Mouse (Mus musculus) CH12F3 (cell line): ENCODE measurements around the gene Orai1.

Experiments
- in situ Hi-C: fragments of 300-500 bp; cut with MboI; formaldehyde crosslinking; loops from 2 replicates; pipeline ENCODE4 v1.14.3; 2020; ENCODE audit warnings: low sequenced_read_pairs

Orai1 gene

DNA sequence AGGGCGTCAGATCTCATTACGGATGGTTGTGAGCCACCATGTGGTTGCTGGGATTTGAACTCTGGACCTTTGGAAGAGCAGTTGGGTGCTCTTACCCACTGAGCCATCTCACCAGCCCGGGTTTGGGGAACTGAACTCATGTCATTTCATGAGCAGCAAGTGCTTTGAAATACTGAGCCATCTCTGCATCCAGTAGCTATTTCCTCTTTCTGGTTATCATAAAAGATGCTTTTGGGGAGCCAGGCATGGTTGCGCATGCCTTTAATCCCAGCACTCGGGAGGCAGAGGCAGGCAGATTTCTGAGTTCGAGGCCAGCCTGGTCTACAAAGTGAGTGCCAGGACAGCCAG is 46.5 kb downstream of the Orai1 start:
- in situ Hi-C loops = loop anchor here (10.0 kb wide), 1 partner anchor 113 kb away; no protein-coding TSS in a partner anchor

DNA sequence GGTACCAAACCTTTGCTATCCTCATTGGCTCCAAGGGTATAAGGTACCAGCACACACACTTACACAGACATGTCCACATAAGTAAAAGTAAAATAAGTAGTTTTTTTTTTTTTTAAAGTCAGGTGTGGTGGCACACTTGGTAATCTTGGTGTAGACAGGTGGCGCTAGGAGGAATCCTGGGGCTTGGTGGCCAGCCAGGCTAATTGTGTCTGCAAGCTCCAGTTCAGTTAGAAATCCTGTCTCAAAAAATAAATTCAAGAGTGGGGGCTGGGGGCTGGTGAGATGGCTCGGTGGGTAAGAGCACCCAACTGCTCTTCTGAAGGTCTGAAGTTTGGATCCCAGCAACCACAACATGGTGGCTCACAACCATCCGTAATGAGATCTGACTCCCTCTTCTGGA is 48.3 kb downstream of the Orai1 start:
- in situ Hi-C loops = loop anchor here (10.0 kb wide), 1 partner anchor 112 kb away; no protein-coding TSS in a partner anchor

DNA sequence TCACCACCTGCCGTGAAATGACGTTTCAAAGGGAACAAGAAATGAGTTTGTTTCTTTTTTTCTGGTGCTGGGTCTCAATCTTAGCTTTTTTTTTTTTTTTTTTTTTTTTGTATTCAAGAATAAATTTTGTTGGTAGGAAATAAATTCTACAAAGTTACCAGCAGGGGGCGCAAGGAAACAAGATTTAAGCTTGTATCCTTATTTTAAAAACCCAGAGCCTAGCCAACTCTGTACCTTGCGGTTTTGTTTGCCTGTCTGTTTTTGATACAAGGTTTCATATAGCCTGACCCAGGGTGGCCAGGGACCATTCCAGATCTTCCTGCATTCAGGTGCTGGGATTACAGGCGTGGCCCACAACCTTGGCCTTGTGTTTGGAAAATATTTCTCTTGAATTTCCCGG is 49.3 kb downstream of the Orai1 start:
- in situ Hi-C loops = loop anchor here (10.0 kb wide), 1 partner anchor 111 kb away; no protein-coding TSS in a partner anchor

DNA sequence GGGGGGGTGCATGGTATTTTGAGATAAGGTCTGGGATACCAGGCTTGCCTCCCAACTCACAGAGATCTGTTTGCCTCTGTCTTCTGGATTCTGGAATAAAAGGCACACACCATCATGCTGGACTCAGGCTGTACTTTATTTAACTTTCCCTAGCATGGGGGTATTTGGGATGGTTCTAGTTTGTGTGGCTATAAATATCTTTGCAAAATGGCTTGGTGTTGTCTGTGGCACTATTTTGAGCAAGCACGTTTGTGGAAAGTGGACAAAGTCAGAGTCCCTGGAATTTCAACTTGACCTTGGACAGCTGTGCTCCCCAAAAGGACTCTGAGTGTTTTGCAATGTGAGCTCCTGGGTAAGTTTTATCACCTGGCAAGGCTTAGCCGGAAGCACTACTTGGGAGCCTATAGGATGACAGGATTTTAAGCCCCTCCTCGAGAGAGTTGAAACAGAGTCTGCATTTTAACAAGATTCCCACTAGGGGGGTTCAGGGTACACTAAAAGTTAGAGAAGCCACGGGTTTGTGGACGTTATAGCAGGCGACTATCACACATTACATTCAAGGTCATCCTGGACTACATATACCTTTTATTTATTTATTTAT is 52.6 kb downstream of the Orai1 start:
- in situ Hi-C loops = loop anchor here (10.0 kb wide), 1 partner anchor 107 kb away; no protein-coding TSS in a partner anchor

DNA sequence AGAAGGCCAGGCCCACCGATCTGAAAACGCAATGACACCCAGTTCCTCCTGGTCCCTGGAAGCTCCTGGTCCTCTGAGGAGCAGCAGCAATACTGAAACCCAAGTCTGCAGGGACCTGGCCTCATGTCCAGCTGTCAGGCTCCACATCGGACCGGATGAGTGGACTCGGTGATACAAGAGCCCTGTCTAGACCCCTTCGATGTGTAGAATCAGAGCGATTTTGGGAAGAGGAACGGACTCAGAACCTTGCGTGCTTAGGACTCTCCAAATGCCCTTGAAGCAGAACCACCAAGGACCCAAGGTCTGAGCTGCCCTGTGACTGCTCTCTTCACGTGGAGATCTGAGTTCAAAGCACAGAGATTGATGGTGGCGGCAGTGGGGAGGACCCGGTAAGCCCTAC is 53.2 kb downstream of the Orai1 start, which contains the start of gene Tmem120b:
TSS of gene Tmem120b (plus strand) at position 301 of the 400 bp plus-strand sequence.
- in situ Hi-C loops = loop anchor here (10.0 kb wide), 1 partner anchor 107 kb away; no protein-coding TSS in a partner anchor

DNA sequence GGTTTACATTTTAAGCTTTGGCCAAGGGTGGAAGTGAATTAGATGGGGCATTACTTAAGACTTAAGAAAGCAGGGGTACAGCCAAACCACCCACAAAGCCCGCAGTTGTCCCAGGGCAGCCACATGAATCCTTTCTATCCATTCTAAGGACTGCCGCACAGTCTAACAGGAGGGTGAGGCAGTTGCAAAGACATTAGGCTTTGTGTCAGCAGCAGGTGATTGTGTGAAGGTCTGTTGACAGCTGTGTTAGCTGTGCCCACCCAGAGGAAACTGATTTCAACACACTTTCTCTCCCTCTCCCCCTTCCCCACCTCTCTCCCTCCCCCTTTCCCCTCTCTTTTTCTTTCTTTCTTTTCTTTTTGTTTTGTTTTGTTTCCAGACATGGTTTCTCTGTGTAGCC is 53.8 kb downstream of the Orai1 start:
- in situ Hi-C loops = loop anchor here (10.0 kb wide), 1 partner anchor 106 kb away; no protein-coding TSS in a partner anchor

DNA sequence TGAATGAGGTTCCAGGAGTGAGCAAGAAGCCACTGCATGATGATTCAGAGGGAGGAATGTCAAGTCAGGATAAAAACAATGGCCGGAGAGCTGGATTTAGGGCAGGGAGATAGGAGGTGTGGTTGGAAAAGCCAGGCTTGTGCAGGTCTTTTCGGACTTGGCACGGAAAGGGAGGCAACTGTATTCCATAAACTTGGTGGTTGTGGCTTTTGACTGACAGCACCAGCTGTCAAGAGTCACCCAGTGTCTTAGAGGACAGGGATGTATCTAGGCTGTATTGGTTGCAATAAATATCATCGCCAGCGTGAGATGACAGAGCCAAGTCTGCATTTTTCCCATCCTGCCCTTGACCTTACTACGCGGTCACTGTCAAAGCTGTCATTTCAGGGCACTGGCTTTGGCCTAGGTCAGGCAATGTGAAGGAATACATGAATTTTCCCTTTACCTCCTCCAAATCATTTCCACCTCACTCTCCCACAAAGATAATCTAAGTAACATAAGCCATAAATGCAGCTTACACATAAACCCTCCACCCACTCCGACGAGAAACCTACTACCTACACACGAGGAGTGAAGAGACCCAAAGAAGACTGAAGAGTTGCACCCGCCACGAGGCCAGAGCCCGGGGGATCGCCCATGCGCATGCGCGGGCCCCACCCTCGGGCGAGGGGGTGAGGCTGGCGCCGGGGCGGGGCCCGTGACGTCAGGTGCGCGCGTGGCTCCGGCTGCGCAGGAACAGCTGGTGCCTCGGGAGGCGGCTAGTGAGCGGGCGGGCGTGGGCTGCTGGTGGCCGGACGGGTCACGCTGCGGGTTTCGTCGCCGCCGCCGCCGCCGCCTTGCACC is 60.9 kb downstream of the Orai1 start:
- in situ Hi-C loops = no loop called here

DNA sequence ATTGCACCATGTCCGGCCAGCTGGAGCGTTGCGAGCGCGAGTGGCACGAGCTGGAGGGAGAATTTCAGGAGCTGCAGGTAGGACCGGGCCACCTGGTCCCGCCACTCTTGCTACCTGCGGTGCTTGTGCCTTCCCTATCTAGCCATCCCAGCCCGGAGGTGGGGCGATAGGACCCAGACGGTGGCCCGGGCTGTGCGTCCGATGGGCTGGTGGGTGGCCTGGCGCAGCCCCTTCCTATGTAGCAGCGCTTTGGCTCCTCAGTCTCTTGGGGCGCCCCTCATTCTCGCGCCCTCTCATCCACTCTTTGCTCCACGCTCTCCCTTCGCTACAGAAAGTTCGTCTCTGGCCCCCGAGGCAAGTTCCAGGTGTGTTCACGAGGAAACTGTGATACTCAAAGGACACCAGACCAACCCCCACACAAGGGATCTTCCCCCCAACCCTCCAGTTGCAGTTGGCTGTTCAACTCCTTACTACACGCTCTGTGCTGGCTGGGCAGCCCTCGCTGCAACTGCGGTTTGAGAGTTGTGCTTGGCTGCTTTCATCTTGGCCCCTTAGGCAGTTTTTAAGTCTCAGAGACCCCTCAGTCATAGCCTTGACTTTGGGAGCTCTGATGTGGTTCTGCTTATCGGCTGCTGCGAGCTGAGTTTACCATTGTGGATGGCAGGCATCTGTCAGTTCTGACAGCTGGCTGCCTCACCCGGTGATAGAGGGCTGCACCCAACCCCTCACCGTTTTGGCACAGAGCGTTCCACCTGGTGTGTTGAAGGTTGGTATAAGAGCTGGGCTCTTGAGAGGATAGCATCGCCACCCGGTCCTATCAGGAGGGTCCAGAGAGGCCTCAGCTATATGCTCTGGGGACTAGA is 61.8 kb downstream of the Orai1 start:
- in situ Hi-C loops = no loop called here

DNA sequence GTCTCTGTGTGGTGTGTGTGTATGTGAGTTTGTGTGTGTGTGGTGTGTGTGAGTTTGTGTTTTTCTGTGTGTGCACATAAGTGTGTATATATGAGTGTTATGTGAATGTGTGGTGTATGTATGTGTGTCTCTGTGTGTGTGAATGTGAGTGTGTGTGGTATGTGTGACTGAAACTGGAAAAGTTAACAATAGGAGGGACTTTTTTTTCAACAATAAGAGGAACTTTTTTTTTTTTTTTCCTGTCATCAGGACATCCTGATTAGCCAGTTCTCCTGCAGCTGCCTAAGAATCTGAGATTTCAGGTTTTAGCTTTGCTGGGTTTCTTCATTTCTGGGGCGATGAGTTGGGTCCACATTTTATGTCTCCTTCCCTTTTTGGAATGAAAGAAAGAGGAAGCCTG is 64.7 kb downstream of the Orai1 start:
- in situ Hi-C loops = no loop called here

DNA sequence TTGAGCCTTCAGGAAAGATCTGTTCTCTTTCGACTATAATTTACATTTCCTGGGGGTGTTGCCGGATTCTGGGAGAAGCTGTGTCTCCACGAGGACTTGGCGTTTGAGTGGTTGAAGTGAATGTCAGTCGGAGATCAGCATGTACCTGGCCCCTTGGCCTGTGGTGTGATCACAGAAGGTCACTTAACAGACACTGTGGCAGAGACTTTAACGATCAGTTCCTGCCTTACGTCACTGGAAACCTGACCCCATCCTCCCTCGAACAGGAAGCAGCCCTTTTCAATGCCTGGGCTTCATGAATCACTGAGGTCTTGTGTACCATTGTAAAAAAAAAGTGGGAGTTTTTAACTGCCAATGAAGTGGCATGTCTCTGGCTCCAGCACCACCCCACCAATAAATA is 65.2 kb downstream of the Orai1 start:
- in situ Hi-C loops = no loop called here
